Mouse (Mus musculus) embryonic facial prominence, embryonic 11.5 days (tissue): ENCODE measurements around the gene Lrrc36. TPM values are rescaled to one million over a fixed set of nuclear protein-coding genes. Genes with fewer than 3 reads are reported as not detected.

ENCODE experiments used
- ATAC-seq: fragments of 200-750 bp; cut with Nextera tagmentation; replicated peaks from 2 replicates; pipeline ENCODE4 v1.8.0; 2017; ENCODE audit warnings: low read depth; ENCODE audit not compliant: insufficient number of reproducible peaks, low FRiP score, low TSS enrichment
- DNase-seq: peaks from one replicate; pipeline ENCODE4 v3.0.0-alpha.2; 2015; ENCODE audit warnings: low spot score
- H3K27ac ChIP-seq: fragments of 300-500 bp; sonication (generic); replicated peaks from 2 replicates; pipeline ENCODE4 v1.5.1; 2014; ENCODE audit warnings: mild to moderate bottlenecking, low read depth, low read length, control low read depth
- H3K27me3 ChIP-seq: fragments of 300-500 bp; sonication (generic); 2 replicates; pipeline ENCODE4 v1.6.1; 2014; ENCODE audit warnings: mild to moderate bottlenecking, low read length, moderate library complexity, mixed read lengths; ENCODE audit not compliant: control insufficient read depth, insufficient read depth
- H3K36me3 ChIP-seq: fragments of 300-500 bp; sonication (generic); replicated peaks from 2 replicates; pipeline ENCODE4 v1.6.1; 2014; ENCODE audit warnings: low read depth, mild to moderate bottlenecking, low read length, moderate library complexity, mixed read lengths; ENCODE audit not compliant: control insufficient read depth, insufficient read depth
- H3K4me1 ChIP-seq: fragments of 300-500 bp; sonication (generic); 2 replicates; pipeline ENCODE4 v1.6.1; 2014; ENCODE audit warnings: low read length, mixed read lengths; ENCODE audit not compliant: control insufficient read depth, insufficient read depth
- H3K4me2 ChIP-seq: fragments of 300-500 bp; sonication (generic); 2 replicates; pipeline ENCODE4 v1.6.1; 2014; ENCODE audit warnings: low read depth, mild to moderate bottlenecking, control low read depth, low read length, moderate library complexity
- H3K4me3 ChIP-seq: fragments of 300-500 bp; sonication (generic); 2 replicates; pipeline ENCODE4 v1.5.1; 2014; ENCODE audit warnings: low read depth, low read length, control low read depth
- H3K9ac ChIP-seq: fragments of 300-500 bp; sonication (generic); replicated peaks from 2 replicates; pipeline ENCODE4 v1.6.1; 2014; ENCODE audit warnings: mild to moderate bottlenecking, control low read depth, low read length
- H3K9me3 ChIP-seq: fragments of 300-500 bp; sonication (generic); replicated peaks from 2 replicates; pipeline ENCODE4 v1.6.1; 2016; ENCODE audit warnings: mild to moderate bottlenecking, low read length, inconsistent platforms, mixed read lengths; ENCODE audit not compliant: control insufficient read depth
- WGBS: fragments of 180-500 bp; shearing (Covaris S2); extraction: QIAGEN DNeasy Blood & Tissue Kit; methylation state at CpG from one replicate; pipeline ENCODE4 v1.1.7; 2014; 5-methylcytosine and 5-hydroxymethylcytosine counted together
- polyA plus RNA-seq: library from polyadenylated mRNA; unstranded; fragments of >200 nt; fragmentation: Nextera tagmentation; extraction: Ambion mirVana; gene quantifications from 2 replicates; pipeline ENCODE4 v1.2.1, GENCODE M21; 2014

Gene Lrrc36
- polyA plus RNA-seq, 1 experiment from 2014 or later = 0.39 TPM

- H3K4me1 ChIP-seq = no peaks in the 10 kb centered on the region
- H3K36me3 ChIP-seq = no peaks in the 10 kb centered on the region
- no peak overlapping the region for H3K4me3 ChIP-seq
- DNase-seq (no peak), ATAC-seq (no peak)
- H3K27ac ChIP-seq = no peak overlapping the region
- 65% methylated on average over 10 of the region's 10 CpGs for WGBS
- no peaks in the 10 kb centered on the region for H3K9me3 ChIP-seq
- no peaks in the 10 kb centered on the region for H3K27me3 ChIP-seq
- H3K9ac ChIP-seq = no peak overlapping the region
- H3K4me2 ChIP-seq = no peak overlapping the region
Measured at GRCm38 (mm10) chr8:105455218-105455617, 41.8 kb downstream of the Lrrc36 start.

- no peak for DNase-seq
Measured at GRCm38 (mm10) chr8:105461085-105461803, 47.9 kb downstream of the Lrrc36 start.

GRCm38 (mm10) chr8:105464595-105464994, 51.2 kb downstream of the Lrrc36 start:
- Histone ChIP-seq H3K4me3 (no peak overlapping the region), H3K9ac (no peak overlapping the region), H3K4me1 (no peaks in the 10 kb centered on the region), H3K27me3 (no peaks in the 10 kb centered on the region), H3K27ac (no peak overlapping the region), H3K36me3 (no peaks in the 10 kb centered on the region), H3K4me2 (no peak overlapping the region), H3K9me3 (no peaks in the 10 kb centered on the region)
- ATAC-seq = no peak
- no peak for DNase-seq
- WGBS = 79% methylated on average over 7 of the region's 7 CpGs

More at GRCm38 (mm10) chr8:105461085-105461803, 47.9 kb downstream of the Lrrc36 start:
- Histone ChIP-seq H3K9ac (no peak overlapping the region), H3K27me3 (no peaks in the 10 kb centered on the region), H3K4me1 (no peaks in the 10 kb centered on the region), H3K27ac (no peak overlapping the region), H3K36me3 (no peaks in the 10 kb centered on the region), H3K4me2 (no peak overlapping the region), H3K4me3 (no peak overlapping the region), H3K9me3 (no peaks in the 10 kb centered on the region)
- WGBS = 67% methylated on average over 13 of the region's 13 CpGs
- no peak for ATAC-seq

- H3K9ac ChIP-seq = no peak overlapping the region
- no peak overlapping the region for H3K4me3 ChIP-seq
- ATAC-seq = no peak
- no peaks in the 10 kb centered on the region for H3K27me3 ChIP-seq
- H3K36me3 ChIP-seq = no peaks in the 10 kb centered on the region
- no peaks in the 10 kb centered on the region for H3K9me3 ChIP-seq
- WGBS = 83% methylated on average over 6 of the region's 6 CpGs
- H3K4me2 ChIP-seq = no peak overlapping the region
- H3K4me1 ChIP-seq = no peaks in the 10 kb centered on the region; the same call in 1 of the 2 replicates
- no peak overlapping the region for H3K27ac ChIP-seq
- no peak for DNase-seq
Measured at GRCm38 (mm10) chr8:105466246-105466645, 52.9 kb downstream of the Lrrc36 start.

- no peak overlapping the region for H3K4me2 ChIP-seq
- no peak overlapping the region for H3K4me3 ChIP-seq
- DNase-seq (no peak), ATAC-seq (no peak)
- 84% methylated on average over 7 of the region's 7 CpGs for WGBS
- no peaks in the 10 kb centered on the region for H3K36me3 ChIP-seq
- no peak overlapping the region for H3K27ac ChIP-seq
- no peaks in the 10 kb centered on the region for H3K27me3 ChIP-seq
- H3K4me1 ChIP-seq = peaks cover 3% of the 10 kb centered on the region; the same call in 1 of the 2 replicates
- H3K9me3 ChIP-seq = no peaks in the 10 kb centered on the region
- no peak overlapping the region for H3K9ac ChIP-seq
Measured at GRCm38 (mm10) chr8:105466700-105467291, 53.4 kb downstream of the Lrrc36 start.

GRCm38 (mm10) chr8:105467396-105467985, 54.1 kb downstream of the Lrrc36 start:
- no peak for ATAC-seq
- no peak overlapping the region for H3K27ac ChIP-seq
- 85% methylated on average over 10 of the region's 10 CpGs for WGBS

GRCm38 (mm10) chr8:105468002-105468720, 54.8 kb downstream of the Lrrc36 start:
- Histone ChIP-seq H3K9ac (no peak overlapping the region), H3K4me2 (no peak overlapping the region), H3K27ac (no peak overlapping the region), H3K9me3 (no peaks in the 10 kb centered on the region), H3K36me3 (no peaks in the 10 kb centered on the region), H3K27me3 (peaks cover 11% of the 10 kb centered on the region), H3K4me3 (no peak overlapping the region), H3K4me1 (peaks cover 5% of the 10 kb centered on the region; the same call in 1 of the 2 replicates)
- WGBS = 88% methylated on average over 27 of the region's 27 CpGs
- DNase-seq (no peak), ATAC-seq (no peak)

More at GRCm38 (mm10) chr8:105467396-105467985, 54.1 kb downstream of the Lrrc36 start:
- H3K36me3 ChIP-seq = no peaks in the 10 kb centered on the region
- no peak overlapping the region for H3K9ac ChIP-seq
- H3K27me3 ChIP-seq = peaks cover 4% of the 10 kb centered on the region
- H3K9me3 ChIP-seq = no peaks in the 10 kb centered on the region
- no peak overlapping the region for H3K4me2 ChIP-seq
- no peak for DNase-seq
- no peak overlapping the region for H3K4me3 ChIP-seq
- peaks cover 4% of the 10 kb centered on the region; the same call in 1 of the 2 replicates for H3K4me1 ChIP-seq
